Mouse (Mus musculus): ENCODE measurements around the gene Arih1. TPM values are rescaled to one million over a fixed set of nuclear protein-coding genes. Genes with fewer than 3 reads are reported as not detected.
"Not testable (repeated sequence)": the region's sequence is repeated elsewhere in the genome, so short reads cannot be mapped to it uniquely, and the experiment has no call there.

The Arih1 gene
- polyA plus RNA-seq, 3 experiments from 2014 or later = 19.6 to 23.7 (median 23.0) TPM

DNA sequence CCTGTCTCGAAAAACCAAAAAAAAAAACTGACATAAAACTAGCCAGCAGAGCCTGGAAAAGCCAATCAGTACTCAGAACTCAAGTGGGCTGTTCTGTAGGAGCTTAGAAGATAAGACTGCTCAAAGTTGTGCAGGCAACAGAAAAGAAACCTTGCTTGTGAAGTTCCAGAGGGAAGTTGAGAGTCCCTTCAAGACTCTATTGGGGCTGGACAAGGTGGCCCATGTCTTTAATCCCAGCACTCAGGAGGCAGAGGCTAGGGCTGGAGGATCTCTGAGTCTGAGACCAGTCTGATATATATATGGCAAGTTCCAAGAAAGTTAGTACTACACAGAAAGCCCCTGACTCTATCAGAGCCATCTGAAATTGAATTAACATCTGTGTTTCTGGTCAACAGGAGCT is 28.0 kb downstream of the Arih1 start:
- no peak for ATAC-seq

DNA sequence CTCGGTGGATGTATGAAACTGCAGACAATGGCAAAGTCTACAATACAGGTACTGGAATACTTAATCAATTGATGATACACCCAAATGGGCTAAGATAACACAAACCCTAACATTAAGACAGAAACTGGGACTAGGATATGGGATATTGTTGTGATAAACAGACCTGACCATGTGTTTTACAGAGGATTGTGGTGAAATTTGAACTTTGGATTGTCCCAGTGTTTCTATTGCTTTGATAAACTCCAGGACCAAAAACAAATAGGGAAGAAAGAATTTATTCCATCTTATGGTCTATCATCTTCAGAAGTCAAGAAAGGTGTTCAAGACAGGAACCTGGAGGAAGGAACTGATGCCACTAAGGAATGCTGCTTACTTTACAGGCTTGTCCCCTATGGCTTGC is 28.7 kb downstream of the Arih1 start:
- ATAC-seq = no peak

DNA sequence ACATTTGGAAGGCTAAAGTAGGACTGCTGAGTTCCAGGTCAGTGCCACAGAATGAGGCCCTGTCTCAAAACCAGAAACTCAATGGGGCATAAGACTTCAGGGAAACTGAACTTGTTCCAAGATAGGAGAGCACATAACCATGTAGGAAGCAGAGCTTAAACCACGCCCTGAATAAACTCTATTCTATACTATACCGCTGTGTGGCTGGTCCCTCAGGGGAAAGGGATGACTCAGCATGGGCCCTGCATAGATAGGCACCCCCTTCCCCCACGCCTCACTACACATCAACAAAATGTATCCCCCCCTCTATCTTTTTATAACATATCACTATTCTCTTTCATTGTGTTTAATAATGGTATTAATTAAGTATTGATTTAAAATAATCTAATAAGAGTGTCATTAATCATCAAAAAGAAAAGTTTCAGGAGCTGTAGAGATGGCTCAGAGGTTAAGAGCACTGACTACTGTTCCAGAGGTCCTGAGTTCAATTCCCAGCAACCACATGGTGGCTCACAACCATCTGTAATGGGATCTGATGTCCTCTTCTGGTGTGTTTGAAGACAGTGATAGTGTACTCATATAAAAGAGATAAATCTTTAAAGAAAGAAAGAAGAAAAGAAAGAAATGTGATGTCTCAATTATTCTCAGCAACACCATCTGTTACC is 30.9 kb downstream of the Arih1 start:
- no peak for ATAC-seq

DNA sequence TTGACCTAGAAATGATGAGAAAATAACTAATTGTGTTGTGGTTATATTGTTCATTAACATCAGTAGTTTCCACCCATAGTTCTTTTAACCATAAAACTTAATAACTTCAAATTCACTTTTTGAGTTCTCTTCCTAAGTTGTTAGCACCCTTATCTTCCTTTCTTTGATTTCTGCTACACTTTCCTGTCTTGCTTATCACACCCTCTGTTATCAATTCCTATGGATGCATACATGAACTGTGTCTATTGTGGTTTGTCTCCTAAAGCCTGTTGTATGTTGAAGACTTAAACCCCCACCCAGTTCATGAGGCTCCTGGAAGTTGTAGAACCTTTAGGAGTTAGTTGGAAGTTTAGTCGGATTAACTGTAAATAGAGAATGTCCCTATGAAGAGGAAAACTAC is 52.7 kb downstream of the Arih1 start:
- no peak for ATAC-seq

DNA sequence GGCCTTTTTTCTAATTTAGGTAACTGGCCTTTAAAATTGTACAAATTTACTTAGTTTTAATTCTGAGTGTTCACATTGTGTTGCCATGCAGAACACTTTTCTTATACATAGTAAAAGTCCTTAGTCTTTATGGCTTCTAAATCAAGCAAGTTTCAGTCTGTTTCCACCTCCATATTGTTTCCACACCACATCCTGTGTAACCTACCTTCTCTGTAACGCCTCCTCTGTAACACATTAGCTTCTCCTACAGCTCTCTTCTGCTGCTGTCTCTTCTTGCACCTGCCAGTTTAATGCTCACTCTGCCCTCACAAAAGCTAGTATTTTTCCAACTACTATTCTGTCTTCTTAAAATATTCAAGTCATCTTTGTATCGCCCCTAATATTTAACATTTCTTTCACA is 54.8 kb downstream of the Arih1 start:
- ATAC-seq = peak; percentile 96

DNA sequence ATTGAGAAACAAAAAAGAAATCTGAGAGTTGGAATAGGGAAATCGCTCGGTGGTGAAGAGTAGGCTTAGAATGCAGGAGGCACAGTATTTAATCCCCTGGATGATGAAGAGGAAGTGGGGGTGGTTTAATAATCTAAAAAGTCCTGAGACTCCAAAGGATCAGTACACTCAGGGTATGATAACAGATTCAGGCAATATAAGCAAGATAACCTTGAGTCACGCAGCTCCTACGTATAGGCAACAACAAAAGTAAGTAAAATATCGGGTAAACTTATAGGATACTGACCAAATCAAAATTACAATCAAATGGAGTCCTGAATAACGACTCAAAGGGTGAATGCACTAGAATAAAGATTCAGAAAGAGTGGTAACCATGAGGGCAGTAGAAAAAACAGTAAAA is 65.9 kb downstream of the Arih1 start:
- no peak for ATAC-seq

DNA sequence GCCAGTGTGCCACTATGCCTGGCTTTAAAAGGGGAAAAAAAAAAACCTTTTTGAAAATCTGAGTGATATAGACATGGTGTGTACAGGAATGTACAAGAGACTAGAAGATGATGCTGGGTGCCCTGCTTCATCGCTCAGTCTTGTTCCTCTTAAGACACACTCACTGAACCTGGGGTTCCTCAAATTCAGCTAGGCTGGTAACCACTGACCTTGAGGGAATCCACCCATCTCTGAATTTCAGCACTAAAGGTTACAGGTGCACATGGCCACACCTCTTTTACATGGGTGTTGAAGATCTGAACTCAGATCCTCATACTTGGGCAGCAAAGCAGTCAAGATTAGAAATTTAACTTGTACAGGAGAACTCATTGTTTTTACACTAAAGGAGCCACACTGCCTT is 79.1 kb downstream of the Arih1 start:
- no peak for ATAC-seq

DNA sequence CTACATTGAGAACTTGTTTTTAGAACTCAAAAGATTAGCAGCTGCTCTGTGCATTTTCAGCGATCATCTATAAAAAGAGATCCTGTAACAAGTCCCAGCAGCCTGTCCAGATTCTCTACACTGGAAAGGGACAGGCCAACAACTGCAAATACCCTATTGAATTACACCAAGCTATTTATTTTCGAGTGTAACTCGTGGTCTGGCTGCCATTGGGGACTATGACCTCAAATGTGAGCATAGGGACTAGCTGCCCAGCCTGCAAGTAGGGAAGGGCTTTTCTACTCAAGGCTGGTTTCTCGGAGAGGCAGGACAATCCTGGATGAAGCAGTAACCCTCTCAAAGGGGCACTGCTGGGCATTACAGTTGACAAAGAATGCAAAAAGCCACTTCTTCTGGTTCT is 97.3 kb downstream of the Arih1 start:
- no peak for ATAC-seq

DNA sequence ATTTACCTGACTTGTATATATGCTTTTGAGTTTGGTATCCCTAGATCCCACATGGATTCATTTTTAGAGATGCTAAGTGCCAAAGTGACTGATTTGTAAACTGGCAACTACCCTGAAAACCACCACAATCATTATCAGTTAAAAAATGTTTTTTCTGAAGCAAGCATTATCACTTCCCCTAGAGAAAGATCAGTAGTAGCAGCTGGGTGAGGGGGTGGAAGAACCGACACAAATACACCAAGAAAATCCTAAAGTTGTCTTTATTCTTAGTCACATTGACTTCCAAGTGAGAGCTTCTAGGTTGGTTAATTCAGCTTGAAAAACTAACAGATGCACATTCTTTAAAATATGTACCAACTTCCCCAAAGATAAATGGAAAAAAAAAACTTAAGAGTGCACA is 98.1 kb downstream of the Arih1 start:
- ATAC-seq = no peak

DNA sequence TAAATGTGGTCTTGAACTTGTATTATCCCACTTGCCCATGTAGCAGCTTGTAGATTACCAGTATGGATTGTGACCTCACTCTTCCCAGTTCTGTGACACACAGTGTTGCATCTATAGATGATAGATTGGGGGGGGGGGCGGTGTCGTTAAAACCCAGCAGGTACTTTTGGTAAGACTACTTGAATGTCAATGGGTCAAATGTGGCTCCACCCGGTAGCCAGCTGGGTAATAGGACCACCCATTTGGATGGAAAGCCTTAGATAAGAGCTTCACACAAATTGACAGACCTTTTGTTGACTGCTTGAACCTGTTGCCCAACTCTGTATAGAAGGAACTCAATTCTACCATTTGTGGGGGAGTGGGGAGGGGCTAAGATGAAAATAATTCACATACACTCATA is 99.0 kb downstream of the Arih1 start:
- ATAC-seq = no peak

DNA sequence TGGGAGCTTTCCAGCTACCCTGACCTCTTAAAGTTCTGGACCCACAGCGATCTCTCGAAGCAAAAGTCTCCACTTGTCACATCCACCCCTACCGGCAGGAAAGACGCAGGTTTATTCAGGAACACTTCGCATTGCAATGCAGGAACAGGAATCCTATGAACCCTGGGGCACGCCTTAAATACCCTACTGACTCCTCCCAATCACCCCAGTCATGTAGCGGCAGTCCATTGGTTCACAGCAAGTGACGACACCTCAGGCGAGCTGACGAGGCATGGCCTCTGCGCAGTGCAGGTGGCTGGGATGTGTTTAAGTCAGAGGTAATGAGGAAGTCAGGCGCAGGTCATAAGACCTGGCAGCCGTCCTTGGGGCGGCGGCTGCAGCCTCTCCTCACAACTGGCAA is 110.8 kb downstream of the Arih1 start:
- no peak for ATAC-seq

DNA sequence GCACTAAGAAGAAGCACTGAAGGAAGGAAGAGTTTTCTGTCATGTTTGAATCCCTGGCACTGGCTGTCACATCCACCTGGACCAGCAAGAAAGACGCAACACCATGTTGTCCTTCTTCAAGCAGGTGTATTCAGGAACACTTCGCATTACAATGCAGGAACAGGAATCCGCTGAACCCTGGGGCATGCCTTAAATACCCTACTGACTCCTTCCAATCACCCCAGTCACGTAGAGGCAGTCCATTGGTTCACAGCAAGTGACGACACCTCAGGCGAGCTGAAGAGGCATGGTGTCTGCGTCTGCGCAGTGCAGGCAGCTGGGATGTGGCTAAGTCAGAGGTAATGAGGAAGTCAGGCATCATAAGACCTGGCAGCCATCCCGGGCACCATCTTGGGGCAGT is 116.8 kb downstream of the Arih1 start:
- no peak for ATAC-seq

DNA sequence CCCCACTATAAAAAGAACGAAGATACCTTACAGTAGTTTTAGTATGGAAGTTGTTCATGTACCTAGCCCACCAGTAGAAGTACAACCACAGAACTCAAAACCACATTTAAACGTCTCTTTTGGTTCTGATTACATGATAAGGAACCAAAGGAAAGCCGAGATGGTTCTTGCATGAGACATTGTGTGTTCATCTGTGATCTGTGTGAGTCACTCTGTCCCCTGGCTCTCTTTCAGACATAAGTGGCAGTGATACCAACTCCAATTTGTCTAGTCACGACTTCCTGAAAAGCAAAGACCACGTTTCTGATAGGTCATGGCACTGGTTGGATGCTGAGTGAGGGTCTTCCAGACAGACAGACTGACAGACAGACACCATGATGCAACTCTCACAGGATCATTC is 117.2 kb downstream of the Arih1 start:
- ATAC-seq = no peak

DNA sequence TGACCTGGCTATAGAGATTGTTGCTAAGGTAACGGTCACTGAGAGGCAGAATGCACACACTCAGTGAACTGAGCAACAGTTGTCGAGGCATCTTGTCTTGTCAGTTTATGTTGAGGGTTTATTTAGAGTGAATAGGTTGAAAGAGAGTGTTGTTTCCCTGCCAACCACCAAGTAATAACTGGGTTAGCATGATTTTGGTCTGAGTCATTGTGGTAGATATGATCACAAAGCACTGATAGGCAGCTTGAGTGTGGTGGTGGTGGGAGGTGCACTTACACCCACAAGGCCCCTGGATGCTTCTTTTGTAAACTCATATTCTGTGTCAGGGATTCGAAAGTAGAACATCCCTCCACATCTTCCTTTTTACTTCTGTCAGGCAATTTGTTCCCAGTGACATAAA is 125.9 kb downstream of the Arih1 start:
- not testable (repeated sequence) for ATAC-seq

DNA sequence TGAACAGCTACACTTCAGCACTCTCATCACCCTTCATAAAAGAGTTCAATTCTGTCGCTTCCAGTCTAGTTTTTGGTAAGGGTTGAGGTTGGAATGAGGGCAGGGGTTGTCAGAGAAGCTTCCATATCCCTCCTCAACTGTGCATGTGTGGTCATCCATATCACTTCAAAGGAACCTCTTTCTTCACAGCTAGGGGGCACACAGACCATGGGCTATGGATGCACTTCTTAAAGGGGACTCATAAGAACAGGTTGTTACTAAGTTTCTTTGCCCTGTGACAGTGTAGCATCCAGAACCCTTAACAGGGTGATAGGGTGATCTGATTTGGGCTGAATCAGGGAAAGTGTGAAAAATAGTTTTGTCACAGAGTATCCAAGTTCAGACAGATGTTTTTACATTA is 128.4 kb downstream of the Arih1 start:
- ATAC-seq = not testable (repeated sequence)

DNA sequence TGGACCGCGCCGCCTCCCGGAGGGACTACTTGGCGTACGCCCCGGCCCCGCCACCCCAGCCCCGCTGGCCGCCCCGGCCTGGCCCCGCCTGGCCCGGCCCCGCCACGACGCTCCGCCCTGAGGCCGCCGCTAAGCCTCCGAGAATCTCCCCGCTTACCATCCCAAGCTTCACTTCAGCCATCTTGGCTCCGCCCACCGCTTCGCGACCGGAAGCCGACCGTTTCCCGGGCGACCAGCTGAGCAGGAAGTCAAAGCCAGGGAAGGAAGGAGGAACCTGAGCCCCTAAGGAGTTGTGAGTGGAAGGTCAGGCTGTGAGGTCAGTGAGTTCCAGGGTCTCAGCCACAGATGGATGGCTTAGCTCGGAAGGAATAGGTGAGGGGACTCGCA is 133.2 kb downstream of the Arih1 start, which contains the start of gene Bbs4:
Gene Bbs4 (minus strand): TSS at position 256 of the 387 bp plus-strand sequence.
- peak; percentile 96 for ATAC-seq

DNA sequence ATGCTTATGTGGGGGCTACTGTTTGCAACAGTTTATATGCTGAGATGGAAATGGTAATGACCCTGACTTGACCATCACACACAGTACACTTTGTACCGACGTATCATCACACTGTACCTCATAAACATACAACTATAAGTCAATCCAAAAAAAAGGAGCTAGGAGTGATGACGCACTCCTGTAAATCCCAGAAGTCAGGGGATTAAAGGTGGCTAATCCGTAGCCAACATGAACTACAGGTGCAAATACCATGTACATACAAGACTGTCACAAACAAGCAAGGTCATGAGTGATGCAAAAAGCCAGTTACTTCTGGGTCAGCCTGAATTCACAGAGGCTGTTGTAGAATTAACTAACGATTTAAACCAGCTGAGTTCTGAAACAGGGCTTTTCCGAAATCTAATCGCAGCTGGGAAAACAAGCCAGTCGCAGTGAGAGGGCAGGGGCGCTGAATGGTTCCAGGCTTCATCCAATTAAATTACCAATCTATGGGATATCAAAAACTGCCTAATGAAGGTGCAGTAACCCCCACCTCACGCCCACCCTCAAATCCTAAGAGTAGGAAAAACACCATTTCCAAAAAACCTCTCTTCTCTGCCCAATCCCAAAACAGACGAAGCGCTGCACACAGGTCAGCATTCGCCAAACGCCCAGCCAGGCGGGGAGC is 133.7 kb downstream of the Arih1 start:
- ATAC-seq = no peak

DNA sequence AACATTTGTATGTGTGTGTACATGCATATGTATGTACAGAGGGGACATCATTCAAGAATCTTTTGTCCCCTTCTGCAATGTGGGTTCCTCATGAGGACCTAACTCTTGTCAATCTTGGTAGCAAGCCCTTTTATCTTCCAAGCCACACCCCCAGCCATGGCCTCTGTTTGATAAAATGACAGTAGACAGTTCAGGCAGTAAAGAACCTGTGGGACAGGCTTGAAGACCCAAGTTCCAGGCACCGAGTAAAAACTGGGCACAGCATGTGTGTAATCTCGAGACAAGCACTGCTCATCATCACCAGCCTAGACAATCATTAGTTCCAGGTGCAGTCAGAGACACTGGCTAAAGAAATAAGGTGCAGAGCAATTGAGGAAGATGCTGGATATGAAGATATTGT is 140.2 kb downstream of the Arih1 start:
- no peak for ATAC-seq

DNA sequence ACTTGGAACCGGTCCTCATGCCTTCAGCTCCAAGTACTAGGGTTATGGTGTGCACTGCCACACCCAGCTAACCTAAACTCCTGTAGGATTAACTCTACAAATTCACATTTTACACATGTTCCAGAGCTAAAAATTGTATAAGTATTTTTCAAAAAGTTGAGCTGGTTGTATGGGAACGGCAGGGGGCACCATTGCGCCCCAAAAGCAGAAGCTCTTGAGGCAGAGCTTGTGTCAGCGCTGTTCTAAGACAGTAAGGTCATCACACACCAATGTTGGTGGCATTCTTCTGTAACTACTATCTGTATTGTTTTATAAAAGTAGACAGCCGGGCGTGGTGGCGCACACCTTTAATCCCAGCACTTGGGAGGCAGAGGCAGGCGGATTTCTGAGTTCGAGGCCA is 146.4 kb downstream of the Arih1 start:
- no peak for ATAC-seq

DNA sequence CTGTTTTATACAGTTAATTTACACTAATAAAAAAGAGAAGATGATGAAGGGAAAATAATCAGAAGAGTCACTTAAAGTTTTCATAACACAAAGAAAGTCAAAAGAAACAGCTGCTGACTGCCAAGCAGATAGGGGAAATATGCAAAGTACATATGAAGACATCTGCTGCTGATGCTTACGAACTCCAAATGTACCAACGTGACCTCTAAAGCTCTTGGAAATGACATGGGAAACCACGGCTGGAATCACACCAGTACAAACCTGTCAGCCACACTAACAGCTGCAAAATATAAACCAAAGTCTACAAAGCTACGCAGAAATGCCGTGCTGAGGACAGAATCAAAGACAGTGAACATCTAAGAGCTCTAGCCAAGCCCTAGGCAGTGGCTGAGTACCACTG is 147.3 kb downstream of the Arih1 start:
- no peak for ATAC-seq

DNA sequence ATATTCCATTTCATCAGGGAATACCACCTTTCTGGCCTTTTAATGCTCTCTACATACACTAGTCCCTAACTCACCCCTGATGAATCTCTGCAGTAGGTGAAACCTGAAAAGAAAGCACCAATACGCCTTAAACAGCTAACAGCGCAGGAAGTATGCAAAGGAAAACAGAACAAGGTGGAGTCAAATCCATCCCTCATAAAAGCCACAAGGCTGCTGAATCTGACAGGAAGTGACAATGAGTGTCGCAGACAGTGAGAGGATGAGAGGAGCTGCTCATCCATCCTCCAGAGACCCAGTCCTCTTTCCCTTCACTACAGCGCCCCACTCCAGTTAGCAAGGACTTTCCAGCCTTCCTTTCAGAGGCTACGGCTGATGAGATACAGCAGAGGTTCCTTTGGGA is 148.0 kb downstream of the Arih1 start:
- ATAC-seq = peak; percentile 88

All from inflammation-experienced regulatory T-cells, adult 6 months (primary cell).